Mouse (Mus musculus): ENCODE measurements at regions not wholly inside any gene's neighbourhood (a gene's known extent, or its start where the extent isn't known, plus 50 kb on each side); places are given as distances from the start of the nearest gene placed in this dataset.

DNA sequence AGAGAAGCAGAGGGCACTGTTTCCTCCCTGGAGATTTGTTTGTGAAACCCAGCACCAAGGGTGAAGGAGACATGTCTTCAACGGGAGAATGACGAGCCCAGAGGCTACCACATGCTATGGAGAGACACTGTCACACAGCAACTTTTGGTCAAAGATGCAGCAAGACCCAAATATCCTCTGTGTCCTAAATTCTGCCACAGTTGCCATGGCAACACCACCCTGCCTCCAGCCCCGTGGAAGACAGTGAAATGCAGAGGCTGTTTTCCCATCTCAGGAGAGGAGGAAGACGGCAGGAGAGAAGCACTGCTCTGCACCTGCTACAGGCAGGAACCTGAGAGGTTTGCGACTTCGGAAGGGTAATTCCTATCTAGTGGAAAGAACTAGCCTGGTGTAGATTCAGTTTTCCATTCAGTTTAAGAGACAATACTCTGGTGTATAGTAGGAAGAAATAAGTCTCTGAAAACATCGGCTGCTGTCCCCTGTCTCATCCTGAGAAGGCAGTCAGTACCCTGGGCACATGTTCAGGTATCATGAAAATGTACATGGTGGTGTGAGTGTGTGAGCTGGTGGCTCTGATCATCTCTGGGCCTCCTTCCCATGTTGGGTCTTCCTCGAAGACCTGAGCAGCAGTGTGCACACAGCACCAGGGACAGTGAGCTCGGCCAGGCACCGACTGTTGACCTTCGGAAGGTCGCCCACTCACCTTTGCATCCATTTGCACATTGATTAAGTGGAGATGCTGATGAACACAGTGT, 333.6 kb downstream of the Agtpbp1 start:
- TF ChIP-seq CTCF (IDR thresholded peaks at IDR 0.05), result no peak
- Histone ChIP-seq H3K27ac (peak overlapping the region; percentile 97), H3K4me3 (no peak overlapping the region)
- DNase-seq (ENCODE audit: extremely low spot score in 1 of 2, low spot score in 2 of 2), result peak; percentile 74 to 76
- intact Hi-C loops (cut with DNase I), result no loop called here

DNA sequence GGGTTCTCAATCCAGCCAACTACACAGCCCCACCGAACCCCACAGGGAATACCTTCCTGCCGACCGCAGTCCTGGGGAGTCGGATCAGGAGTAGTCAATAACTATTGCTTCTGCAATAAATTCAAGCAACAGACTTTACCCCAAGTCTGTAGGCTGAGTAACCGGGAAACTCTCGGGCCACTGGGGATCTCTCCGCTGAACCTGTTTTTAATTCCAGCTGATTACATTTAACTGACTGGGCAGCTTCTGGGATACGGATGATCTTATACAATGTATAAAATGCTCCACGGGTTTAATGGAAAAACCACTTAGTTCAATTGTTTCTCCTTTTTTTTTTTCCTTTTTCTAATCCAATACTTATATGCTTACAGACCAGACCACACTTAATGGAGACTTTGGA, 336.6 kb downstream of the Agtpbp1 start:
- intact Hi-C loops (cut with DNase I), result no loop called here
- Histone ChIP-seq H3K4me3 (no peak overlapping the region), H3K27ac (no peak overlapping the region)
- TF ChIP-seq CTCF (IDR thresholded peaks at IDR 0.05), result no peak
- no peak for DNase-seq (ENCODE audit: extremely low spot score in 1 of 2, low spot score in 2 of 2)

DNA sequence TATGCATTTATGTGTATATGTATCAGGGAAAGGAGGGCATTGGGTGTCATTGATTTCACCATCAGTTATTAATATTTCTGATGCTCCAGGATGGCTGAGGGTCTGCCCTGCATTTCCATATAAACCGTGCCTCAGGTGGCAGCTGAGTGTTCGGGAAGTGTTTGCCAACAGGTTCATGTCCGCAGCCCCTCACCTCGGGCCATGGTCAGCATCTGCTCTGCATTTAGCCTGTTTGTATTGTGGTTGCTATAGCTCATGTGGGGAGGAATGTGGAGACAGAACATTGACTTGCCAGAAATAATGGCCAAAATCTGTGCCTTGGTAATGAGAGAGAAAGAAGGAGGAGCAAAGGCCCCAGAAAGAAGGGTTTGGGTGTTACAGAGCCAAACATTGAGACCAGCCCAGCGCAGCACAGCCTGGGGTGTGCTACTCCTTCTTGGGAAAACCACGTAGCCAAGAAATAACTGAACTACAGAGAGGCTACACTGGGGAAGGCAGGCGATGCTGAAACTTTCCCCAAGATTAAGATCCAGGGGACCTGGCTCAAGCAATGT, 338.0 kb downstream of the Agtpbp1 start:
- Histone ChIP-seq H3K27ac (no peak overlapping the region), H3K4me3 (no peak overlapping the region)
- no peak for TF ChIP-seq CTCF (IDR thresholded peaks at IDR 0.05)
- DNase-seq (ENCODE audit: extremely low spot score in 1 of 2, low spot score in 2 of 2), result no peak
- intact Hi-C loops (cut with DNase I), result no loop called here

- no peak for TF ChIP-seq CTCF (IDR thresholded peaks at IDR 0.05)
- intact Hi-C loops (cut with DNase I), result no loop called here
These were observed 339.0 kb downstream of the Agtpbp1 start for GRCm38 (mm10) chr13:59246070-59246469.

GRCm38 (mm10) chr13:59244622-59245021, 340.4 kb downstream of the Agtpbp1 start:
- DNase-seq (ENCODE audit: extremely low spot score in 1 of 2, low spot score in 2 of 2), result no peak
- no peak for TF ChIP-seq CTCF (IDR thresholded peaks at IDR 0.05)
- H3K4me3 ChIP-seq, result no peak overlapping the region
- intact Hi-C loops (cut with DNase I), result no loop called here
- no peak overlapping the region for H3K27ac ChIP-seq

More at GRCm38 (mm10) chr13:59246070-59246469, 339.0 kb downstream of the Agtpbp1 start:
- Histone ChIP-seq H3K27ac (no peak overlapping the region), H3K4me3 (no peak overlapping the region)
- no peak for DNase-seq (ENCODE audit: extremely low spot score in 1 of 2, low spot score in 2 of 2)

GRCm38 (mm10) chr13:59242671-59243070, 342.4 kb downstream of the Agtpbp1 start:
- no peak for TF ChIP-seq CTCF (IDR thresholded peaks at IDR 0.05)

DNA sequence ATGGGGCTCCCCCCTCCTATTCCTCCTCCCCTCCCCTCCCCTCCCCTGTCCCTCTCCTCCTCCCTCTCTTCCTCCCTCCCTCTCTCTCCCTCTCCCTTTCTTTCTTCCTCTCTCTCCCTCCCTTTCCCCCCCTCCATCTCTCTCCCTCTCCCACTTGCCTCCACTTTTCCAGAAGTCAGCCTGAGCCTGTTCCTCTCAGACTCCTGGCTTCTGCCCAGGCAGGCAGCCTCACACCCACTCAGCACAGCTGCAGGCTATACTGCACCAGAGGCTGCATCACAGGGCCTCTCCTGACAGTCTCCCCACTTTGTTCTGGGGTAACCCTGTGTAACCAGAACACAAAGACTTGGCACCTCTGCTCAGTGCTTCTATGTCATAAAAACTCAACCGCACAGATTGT, 346.3 kb downstream of the Agtpbp1 start:
- no peak for TF ChIP-seq CTCF (IDR thresholded peaks at IDR 0.05)
- DNase-seq (ENCODE audit: extremely low spot score in 1 of 2, low spot score in 2 of 2), result peak; percentile 46 to 63
- intact Hi-C loops (cut with DNase I), result no loop called here
- Histone ChIP-seq H3K27ac (peak overlapping the region; percentile 82), H3K4me3 (no peak overlapping the region)

More at GRCm38 (mm10) chr13:59242671-59243070, 342.4 kb downstream of the Agtpbp1 start:
- no peak for DNase-seq (ENCODE audit: extremely low spot score in 1 of 2, low spot score in 2 of 2)
- intact Hi-C loops (cut with DNase I), result no loop called here
- Histone ChIP-seq H3K27ac (no peak overlapping the region), H3K4me3 (no peak overlapping the region)

- intact Hi-C loops (cut with DNase I), result no loop called here
- H3K4me3 ChIP-seq, result no peak overlapping the region
- TF ChIP-seq CTCF (IDR thresholded peaks at IDR 0.05), result no peak
- no peak for DNase-seq (ENCODE audit: extremely low spot score in 1 of 2, low spot score in 2 of 2)
- no peak overlapping the region for H3K27ac ChIP-seq
These were observed 349.2 kb downstream of the Agtpbp1 start for GRCm38 (mm10) chr13:59235836-59236235.

DNA sequence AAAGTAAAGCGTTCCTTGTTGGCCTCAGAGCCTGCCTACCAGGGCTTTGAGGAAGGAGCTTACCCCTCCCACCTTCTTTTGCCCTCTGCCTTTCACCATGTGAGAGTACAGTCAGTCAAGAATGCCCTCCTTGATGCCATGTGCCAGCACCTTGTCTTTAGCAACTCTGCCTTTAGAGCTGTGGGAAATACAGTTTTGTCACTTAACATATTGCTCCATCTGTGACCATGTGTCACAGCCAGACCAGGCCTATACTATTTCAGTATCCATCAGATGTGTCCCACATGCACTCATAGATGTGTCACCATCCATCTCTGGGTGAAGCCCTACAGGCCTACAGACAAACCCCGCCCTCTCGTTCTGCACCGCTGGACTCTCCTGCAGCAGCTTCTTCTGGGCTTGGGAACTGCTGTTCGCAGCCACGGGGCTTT, 355.9 kb downstream of the Agtpbp1 start:
- intact Hi-C loops (cut with DNase I), result no loop called here
- no peak overlapping the region for H3K27ac ChIP-seq
- no peak overlapping the region for H3K4me3 ChIP-seq
- TF ChIP-seq CTCF (IDR thresholded peaks at IDR 0.05), result no peak
- no peak for DNase-seq (ENCODE audit: extremely low spot score in 1 of 2, low spot score in 2 of 2)

DNA sequence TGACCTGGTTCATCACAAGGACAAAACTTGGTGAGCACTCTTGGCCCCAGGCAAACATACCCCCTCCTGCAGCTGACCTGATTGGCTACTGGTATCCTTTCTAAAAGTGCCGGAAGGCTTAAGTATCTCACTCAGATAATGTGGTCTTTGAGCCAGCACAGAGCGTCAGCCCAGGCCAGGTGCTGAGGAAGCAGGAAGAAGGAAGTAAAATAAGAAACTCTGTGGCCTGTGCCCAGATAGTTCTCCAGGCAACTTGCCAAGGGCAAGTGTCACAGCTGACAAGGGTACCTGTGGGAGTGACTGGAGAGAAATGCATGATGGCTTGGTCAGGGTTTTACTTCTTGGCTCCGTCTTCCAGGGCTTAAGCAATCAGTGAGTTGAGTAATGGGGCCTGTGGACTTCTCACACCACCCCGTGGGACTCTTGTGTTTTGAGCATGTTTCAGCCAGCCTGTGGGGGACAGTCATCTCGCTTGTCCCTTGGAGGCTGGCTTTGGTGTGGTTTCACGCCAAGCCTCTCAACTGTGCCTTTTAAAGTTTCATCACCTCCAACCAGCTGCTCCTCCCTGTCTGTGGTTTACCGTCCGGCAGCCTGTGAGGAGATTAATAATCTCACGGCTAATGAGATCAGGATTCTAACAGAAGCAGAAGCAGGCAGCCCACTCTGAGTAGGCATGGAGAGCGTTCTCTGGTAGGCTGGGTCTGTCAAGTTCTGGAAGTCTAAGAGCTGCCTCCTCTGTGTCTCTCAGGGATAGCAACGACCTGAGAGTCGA, 356.8 kb downstream of the Agtpbp1 start:
- DNase-seq (ENCODE audit: extremely low spot score in 1 of 2, low spot score in 2 of 2), result no peak
- no peak for TF ChIP-seq CTCF (IDR thresholded peaks at IDR 0.05)

GRCm38 (mm10) chr13:59227523-59228058, 357.4 kb downstream of the Agtpbp1 start:
- Histone ChIP-seq H3K27ac (no peak overlapping the region), H3K4me3 (no peak overlapping the region)
- intact Hi-C loops (cut with DNase I), result no loop called here
- DNase-seq (ENCODE audit: extremely low spot score in 1 of 2, low spot score in 2 of 2), result no peak
- TF ChIP-seq CTCF (IDR thresholded peaks at IDR 0.05), result no peak

More for the DNA sequence above, 356.8 kb downstream of the Agtpbp1 start:
- intact Hi-C loops (cut with DNase I), result no loop called here
- H3K27ac ChIP-seq, result no peak overlapping the region
- no peak overlapping the region for H3K4me3 ChIP-seq

- Histone ChIP-seq H3K27ac (no peak overlapping the region), H3K4me3 (no peak overlapping the region)
- DNase-seq (ENCODE audit: extremely low spot score in 1 of 2, low spot score in 2 of 2), result no peak
- TF ChIP-seq CTCF (IDR thresholded peaks at IDR 0.05), result no peak
- intact Hi-C loops (cut with DNase I), result no loop called here
These were observed 364.4 kb downstream of the Agtpbp1 start for GRCm38 (mm10) chr13:59220587-59220986.

Data from left cerebral cortex, adult 2 months (tissue).